Mouse (Mus musculus) megakaryocyte, adult 5-6 weeks (primary cell): ENCODE data around the gene Ddx19b. TPM values are rescaled to one million over a fixed set of nuclear protein-coding genes. Genes with fewer than 3 reads are reported as not detected.
"Not testable (repeated sequence)": the region's sequence is repeated elsewhere in the genome, so short reads cannot be mapped to it uniquely, and the experiment has no call there.

Experiments used
- ATAC-seq: 2 replicates; pipeline ENCODE4 v1.8.0; 2016; ENCODE audit warnings: mild to moderate bottlenecking, inconsistent platforms; ENCODE audit not compliant: poor library complexity, severe bottlenecking
- total RNA-seq, 2 experiments: library from RNA; stranded (forward) in 1 of 2; stranded (reverse) in 1 of 2; fragments of 153-499, 151-499 nt in 1 of 2; fragments of 221-1000, 200-1000 nt in 1 of 2; gene quantifications; 2 replicates each; pipeline versions ENCODE4 v1.2.3 to v1.2.4; 2015 to 2017

Gene Ddx19b
- 4.3 and 5.5 TPM in 2 replicates for total RNA-seq (2015)
- 8.6 and 10.5 TPM in 2 replicates for total RNA-seq (2017)

DNA sequence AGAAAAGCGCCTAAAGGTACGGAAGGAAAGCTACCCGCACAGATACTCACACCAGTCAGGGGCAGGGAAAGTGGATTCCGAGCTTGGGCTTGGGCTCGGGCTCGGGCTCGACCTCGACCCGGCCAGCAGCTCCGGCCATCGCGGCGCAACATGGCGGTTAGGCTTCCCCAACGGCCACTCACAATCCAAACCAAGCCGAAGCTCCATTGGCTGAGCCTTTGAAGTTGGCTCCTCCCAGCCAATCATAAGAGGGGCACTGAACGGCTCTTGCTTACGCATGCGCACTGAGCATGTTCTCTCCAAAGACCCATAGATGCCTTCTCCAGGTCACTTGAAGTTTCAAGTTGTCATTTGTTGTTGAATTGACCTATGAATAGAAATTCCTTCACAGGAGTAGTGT, at the start of gene Ddx19b:
Ddx19b (minus strand) TSS at position 180 of the 400 bp plus-strand sequence.
- no peak for ATAC-seq

DNA sequence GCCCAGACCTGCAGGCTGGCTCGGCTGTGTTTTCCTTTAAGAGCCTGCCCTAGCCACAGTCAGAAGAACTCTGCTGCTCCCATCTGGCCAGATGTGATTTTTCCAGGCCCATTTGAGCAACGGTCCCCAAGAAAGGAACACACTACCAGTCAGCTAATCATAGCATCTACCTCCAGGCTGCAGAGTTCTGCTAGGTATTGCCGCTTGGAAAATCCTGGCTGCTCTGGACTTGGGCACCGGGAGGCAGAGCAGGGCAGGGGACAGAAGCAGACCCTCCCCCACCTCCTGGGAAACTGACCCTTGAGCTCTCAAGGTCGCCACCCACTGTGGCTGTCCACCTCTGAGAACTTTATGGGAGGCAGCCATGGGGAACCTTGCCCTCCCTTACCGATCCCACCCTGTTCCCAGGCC, 48.3 kb upstream of the Ddx19b start:
- ATAC-seq: no peak

DNA sequence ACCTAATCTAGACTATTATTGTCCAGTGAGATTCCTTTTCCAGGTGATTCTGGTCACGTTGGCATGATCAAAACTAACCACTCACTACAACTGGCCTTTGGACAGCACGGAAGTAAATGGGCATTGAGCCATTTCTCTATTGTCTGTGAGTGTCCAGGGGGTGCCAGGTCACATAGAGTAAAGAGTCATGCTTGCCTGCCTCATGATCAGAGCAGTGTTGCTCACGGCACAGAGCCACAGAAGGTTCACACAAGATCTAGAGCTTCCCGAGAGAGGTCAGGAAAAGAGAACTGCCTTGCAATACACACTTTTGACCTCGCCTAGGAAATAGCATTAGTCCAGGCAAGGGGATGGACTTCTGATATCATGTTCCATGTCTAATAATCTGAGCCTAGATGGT, 47.9 kb upstream of the Ddx19b start:
- no peak for ATAC-seq

DNA sequence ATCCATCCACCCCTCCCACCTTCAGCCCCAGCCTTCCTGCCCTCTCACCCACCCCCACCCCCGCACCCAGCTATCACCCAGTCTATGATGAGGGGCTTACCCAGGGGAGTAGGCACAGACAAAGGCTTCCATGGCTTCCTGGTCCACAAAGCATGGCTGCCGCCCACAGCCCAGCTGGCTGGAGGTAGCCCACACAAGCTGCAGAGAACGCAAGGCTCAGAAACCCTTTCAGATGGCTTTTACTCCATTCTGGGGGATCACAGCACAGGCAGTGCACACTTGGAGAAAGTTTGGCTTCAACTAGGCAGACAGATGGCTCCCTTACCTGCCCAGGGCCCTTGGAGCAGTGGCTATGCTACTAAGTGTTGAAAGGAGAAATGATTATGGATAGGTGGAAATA, 44.4 kb upstream of the Ddx19b start:
- no peak for ATAC-seq

DNA sequence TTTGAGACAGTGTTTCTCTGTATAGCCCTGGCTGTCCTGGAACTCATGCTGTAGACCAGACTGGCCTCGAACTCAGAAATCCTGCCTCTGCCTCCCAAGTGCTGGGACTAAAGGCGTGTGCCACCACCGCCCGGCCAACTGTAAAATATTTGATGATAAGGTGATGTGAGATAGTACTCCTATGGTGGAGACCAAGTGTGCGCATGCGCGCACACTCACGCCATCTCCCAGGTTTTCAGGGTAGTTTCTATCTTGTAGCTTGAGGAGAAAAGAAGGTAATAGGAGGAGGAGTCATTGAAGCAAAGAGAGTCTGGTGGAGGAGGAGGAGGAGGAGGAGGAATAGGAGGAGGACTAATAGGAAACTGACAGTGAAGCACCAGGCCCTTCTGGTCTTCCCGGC, 37.1 kb upstream of the Ddx19b start:
- ATAC-seq: not testable (repeated sequence)

DNA sequence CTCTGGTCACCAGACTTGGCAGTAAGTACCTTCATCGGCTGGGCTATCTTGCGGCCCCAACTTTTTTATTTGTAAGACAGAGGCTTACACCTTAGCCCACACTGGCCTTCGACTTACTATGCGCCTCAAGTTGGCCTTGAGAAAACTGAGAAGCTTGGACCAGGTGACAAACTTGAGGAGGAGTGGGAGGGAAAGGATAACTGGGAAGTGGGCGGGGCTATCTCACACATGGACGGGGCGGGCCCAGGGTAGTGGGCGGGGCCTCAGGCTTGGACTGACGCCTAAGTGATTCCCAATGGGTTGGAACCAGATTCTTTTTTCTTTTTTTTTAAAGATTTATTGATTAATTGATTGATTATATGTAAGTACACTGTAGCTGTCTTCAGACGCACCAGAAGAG, 35.9 kb upstream of the Ddx19b start:
- no peak for ATAC-seq

DNA sequence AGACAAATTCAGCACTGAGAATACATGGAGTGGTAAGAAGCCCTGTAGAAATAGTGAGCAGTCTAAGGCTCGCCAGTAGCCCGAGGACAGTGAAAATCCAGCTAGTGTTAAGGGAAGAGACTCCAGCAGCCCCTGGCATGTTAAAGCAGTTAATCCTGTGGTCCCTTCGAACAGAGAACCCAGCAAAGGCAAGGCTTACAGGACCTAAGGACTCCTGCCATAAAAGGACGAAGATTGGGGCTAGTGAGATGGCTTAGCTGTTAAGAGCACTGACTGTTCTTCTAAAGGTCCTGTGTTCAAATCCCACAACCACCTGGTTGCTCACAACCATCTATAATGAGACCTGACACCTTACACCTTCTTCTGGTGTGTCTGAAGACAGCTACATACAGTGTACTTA, 34.8 kb upstream of the Ddx19b start:
- ATAC-seq: no peak

DNA sequence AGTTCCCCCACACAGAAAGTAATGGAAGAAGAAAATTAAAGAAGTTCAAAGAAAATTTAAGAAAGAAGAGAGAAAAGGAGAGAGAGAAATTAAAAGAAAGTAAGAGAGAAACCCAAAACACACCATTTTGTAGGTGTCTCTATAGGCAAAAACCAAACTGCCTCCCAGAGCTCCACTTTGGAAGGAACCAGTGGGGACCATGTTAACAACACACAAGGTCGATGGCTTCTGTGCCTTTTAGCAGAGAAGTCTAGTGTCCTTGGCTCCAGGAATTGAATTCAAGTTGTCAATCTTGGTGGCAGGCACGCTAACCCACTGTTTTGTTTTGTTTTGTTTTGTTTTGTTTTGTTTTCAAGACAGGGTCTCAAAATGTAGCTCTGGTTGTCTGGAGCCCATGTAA, 31.3 kb upstream of the Ddx19b start:
- no peak for ATAC-seq

DNA sequence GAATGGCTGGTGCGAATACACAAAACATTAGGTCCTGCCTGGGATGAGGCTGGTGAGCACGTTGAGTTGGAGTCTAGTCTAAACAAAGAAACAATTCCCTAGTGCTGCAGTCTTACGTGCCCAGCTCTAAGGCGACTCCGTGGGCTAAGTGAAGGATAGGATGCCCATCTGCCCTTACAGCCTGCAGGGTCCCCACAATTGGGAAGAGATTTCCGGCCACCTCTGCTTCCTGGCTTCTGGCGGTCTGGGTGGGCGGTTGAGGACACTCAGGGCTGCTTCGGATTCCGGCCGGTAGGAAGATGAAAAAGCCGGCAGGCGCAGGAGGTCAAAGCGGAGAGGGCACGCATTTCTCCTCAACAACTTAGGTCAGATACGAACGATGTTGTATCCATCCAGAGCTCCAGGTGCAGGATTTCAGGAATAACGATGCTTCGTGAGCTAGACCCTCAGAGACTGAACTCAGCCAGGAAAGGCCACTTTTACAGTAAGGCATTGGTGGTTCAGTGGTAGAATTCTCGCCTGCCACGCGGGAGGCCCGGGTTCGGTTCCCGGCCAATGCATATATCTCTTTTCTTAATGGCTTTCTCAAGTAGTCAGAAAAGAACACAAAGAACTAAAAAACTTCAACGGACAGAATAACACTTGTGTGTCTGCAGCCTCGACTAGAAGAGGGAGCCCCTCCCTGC, 30.7 kb upstream of the Ddx19b start:
- ATAC-seq: peak; percentile 65

DNA sequence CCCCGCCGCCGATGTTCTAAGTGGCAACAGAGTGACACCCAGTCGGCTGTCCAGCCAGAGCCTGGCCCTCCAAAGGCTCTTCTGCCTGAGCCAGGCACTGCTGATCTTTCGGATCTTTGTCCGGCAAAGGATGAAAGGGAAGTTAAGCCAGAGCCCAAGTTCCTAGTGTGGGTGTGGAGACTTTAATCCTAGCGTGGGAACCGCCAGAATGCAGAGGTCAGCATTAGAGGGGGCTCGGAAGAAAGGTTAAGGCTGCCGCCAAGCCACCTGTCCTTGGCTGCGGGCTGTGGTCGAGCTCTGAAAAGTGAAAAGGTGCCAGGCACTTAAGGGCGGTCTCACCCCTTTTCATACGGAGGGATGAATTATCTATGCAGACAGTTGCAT, 30.1 kb upstream of the Ddx19b start:
- peak; percentile 22 for ATAC-seq

DNA sequence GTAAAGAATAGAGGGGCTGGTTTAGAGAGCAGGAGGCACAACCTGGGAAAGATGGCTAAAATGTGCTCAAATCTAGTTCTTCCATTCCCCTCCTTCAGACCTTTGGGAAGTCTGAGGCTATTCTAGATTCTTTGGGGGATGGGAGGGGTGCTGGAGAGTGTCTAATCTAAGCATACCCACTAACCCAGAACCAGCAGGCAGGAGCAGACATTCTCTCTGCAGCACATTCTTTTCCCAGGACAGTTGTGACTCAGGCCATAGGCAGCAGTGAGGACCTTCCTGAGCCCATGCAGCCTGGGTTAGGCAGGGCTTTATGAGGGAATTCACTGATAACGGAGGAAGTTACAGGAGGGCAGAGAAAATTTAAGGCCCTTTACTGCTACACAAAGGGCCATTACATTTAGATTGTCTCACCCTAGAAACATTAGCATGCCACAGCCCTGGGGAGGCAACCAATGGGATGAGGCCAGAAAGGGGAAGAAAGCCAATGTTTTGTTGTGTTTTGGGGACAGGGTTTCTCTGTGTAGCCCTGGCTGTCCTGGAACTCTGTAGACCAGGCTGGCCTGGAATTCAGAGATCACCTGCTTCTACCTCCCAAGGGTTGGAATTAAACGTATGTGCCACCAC, 27.5 kb upstream of the Ddx19b start:
- no peak for ATAC-seq

DNA sequence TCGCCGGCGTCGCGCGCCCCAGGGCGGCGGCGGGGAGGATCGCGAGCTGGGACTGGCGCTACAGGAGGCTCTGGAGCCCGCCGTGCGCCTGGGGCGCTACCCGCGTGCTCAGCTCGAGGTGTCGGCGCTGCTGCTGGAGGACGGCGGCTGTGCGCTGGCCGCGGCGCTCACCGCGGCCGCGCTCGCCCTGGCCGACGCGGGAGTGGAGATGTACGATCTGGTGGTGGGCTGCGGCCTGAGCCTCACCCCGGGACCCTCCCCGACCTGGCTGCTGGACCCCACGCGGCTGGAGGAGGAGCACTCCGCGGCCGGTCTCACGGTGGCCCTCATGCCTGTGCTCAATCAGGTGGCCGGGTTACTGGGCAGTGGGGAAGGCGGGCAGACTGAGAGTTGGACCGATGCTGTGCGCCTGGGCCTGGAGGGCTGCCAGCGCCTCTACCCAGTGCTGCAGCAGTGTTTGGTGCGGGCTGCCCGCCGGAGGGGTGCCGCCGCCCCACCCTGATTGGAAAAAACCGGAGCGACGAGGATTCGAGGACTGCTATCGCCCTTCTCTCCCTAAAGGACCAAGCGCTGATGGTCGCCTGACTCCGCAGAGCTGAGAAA, 25.2 kb upstream of the Ddx19b start:
- peak; percentile 19 for ATAC-seq

DNA sequence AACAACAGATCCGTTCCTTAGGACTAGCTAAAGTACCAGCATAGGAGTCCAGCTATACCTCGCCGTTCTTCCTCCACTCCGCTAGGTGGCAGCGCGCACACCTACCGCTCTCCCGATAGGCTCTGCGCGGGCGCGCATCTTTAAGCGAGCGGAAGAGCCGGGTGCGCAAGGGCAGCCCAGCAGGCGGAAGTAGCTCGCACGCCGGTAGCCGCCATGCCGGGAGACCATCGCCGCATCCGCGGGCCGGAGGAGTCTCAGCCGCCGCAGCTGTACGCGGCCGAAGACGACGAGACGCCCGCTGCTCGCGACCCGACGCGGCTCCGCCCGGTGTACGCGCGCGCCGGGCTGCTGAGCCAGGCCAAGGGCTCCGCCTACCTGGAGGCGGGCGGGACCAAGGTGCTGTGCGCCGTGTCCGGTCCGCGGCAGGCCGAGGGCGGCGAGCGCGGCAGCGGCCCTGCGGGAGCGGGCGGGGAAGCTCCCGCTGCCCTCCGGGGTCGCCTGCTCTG, 24.7 kb upstream of the Ddx19b start, which contains the start of gene Exosc6:
Exosc6 (plus strand) TSS at position 182 of the 506 bp plus-strand sequence.
- ATAC-seq: peak; percentile 99

DNA sequence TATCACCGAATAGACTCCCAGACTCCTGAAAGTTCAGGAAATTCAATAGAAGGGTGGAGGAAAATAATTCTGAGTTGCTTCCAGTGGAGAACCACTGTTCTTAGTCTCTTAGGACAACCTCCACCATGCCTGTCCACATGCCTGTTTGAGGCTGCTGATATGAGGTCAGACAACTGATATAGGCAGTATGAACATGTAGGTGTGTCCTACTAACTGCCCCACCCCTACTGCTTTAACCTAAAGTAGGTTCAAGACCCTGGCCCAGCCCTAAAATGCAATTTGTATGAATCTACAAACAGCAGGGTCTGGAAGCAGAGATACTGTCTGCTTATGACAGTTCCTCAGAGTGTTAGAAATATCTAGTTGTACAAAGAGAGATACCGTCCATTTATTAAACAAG, 24.1 kb upstream of the Ddx19b start:
- ATAC-seq: no peak

DNA sequence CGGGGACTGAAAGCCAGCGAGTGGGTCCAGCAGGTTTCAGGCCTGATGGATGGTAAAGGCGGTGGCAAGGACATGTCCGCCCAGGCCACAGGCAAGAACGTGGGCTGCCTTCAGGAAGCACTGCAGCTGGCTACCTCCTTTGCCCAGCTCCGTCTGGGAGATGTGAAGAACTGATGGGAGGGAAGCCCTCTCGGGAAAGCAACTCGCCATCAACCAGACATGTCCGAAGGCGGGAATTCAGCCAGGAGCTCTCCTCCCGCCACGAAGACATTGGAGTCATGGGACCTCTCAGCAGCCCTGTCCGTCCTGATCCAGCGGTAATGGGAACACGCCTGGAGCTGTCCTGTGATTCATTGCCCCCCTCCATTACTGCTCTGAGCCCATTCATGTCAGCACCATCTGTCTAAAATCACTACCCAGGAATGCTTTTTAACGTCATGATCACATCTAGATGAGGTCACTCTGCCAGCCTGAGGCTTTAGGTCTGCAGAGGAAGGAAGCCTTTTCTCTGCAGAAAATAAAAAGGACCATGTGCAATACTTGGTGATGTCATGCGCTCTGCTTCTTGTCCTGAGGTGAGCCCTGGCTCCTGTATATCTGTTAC, 23.6 kb upstream of the Ddx19b start:
- ATAC-seq: no peak

DNA sequence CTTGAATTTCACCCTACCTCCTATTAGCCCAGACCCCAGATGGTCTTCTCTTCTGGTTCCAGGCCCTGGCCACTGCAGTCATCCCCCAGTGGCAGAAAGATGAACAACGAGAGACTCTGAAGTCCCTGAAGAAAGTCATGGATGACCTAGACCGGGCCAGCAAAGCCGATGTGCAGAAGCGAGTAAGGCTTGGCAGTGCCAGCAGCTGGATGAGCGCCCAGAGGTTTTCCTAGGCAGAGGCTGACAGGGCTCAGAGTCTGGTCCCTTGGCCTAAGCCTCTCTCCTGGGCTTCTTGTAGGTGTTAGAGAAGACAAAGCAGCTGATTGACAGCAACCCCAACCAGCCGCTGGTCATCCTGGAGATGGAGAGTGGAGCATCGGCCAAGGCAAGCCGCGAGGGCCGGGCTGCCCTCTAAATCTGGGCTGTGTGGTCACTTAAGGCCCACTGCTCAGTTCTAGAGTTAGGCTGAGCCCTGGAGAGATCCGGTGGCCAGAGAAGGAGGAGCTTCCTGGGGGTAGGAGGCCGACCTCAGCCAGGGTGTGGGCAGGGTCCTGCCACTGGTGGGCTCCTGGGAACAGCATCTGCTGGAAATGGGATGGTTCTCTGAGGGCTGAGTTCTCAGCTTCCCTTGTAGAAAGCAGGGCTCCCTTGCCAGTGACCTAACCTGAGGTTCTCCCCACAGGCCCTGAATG, 22.4 kb upstream of the Ddx19b start:
- ATAC-seq: no peak

DNA sequence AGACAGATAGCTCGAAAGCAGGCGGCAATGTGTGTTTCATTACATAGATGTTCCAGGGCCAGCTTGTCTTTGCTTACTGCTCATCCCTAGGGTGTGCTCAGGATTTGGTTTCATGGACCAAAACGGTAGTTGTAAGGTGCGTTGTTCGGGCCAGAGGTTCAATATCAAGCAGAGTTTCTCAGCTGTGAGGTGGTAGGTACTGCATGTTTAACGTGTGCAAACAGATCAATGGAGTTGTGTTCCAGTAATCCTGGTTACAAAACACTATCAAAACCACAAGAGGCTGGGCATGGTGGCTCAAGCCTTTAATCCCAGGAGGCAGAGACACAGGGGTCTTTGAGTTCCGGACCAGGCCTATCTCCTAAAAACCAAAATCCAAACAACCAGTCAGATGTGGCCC, 17.6 kb upstream of the Ddx19b start:
- no peak for ATAC-seq

DNA sequence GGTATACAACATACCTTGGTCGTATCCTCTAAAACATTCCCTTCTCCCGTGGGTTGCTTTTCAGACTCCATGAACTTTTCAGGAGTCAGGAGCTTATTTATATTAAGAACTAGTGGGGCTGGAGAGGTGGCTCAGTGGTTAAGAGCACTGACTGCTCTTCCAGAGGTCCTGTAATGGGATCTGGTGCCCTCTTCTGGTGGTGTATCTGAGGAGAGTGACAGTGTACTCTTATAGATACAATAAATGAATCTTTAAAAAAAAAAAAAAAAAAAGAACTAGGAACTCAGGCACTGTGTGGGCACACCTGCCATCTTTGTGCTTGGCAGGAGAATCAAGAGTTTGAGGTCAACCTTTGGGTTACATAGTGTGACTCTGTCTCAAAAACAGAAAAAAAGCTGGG, 17.1 kb upstream of the Ddx19b start:
- no peak for ATAC-seq

DNA sequence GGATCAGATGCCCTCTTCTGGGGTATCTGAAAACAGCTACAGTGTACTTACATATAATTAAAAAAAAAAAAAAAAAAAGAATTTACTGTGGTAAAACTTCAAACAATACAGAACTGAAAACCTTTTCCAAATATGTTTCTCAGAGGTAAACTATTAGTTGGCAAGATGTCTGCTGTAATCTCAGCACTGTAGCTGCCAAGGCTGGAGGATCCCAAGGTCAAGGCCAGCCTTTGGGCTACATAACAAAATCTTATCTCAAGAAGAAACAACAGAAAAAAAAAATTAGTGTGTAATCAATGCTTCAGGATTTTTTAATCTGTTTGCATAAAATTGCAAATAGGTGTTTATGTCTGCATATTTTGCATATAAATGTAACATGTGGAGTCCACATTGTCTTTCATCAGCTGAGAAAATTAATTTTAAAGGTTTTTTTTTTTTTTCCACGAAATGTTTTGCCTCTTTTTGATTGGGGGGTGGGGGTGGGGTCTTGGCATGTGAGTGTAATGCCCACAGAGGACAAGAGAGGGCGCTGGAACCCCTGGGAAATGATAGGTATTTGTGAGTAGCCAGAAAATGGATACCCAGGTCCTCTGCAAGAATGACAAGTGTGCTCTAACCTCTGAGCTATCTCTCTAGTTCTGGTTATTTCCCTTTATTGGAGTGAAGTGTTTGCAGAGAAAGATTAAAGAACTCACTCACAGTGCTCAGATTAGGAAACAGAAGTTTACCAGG, 12.6 kb upstream of the Ddx19b start:
- ATAC-seq: no peak

DNA sequence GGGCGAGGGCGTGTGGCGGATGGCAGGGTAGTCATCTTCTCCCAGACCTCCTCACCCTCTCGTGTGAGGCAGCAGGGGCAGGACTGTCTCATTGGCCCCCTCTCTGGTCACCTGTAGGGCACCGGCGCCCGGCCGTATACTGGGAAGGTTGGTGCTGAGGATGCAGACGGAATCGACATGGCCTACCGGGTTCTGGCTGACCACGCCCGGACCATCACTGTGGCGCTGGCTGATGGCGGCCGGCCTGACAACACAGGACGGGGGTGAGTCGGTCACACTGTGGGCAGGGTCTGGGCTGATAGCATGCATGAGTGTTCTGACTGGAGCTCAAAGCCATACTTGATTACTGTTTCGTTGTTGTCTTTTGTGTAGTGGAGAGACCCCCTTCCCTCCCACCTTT, 11.0 kb upstream of the Ddx19b start:
- no peak for ATAC-seq
